Mouse (Mus musculus) forebrain, embryonic 15.5 days (tissue): ENCODE results near the gene Fabp3. TPM values are rescaled to one million over a fixed set of nuclear protein-coding genes. Genes with fewer than 3 reads are reported as not detected.

ENCODE experiments used
- ATAC-seq: fragments of 200-750 bp; cut with Nextera tagmentation; replicated peaks from 2 replicates; pipeline ENCODE4 v1.8.0; 2017; ENCODE audit warnings: mild to moderate bottlenecking, moderate TSS enrichment, moderate library complexity
- H3K27ac ChIP-seq: fragments of 300-500 bp; sonication (generic); replicated peaks from 2 replicates; pipeline ENCODE4 v1.5.1; 2015; ENCODE audit warnings: mild to moderate bottlenecking, inconsistent platforms
- H3K27me3 ChIP-seq: fragments of 300-500 bp; sonication (generic); 2 replicates; pipeline ENCODE4 v1.6.1; 2015; ENCODE audit warnings: inconsistent platforms
- H3K36me3 ChIP-seq: fragments of 300-500 bp; sonication (generic); 2 replicates; pipeline ENCODE4 v1.6.1; 2015; ENCODE audit warnings: mild to moderate bottlenecking, inconsistent platforms
- H3K4me1 ChIP-seq: fragments of 300-500 bp; sonication (generic); 2 replicates; pipeline ENCODE4 v1.6.1; 2015; ENCODE audit warnings: inconsistent platforms
- H3K4me2 ChIP-seq: fragments of 300-500 bp; sonication (generic); replicated peaks from 2 replicates; pipeline ENCODE4 v1.6.1; 2015; ENCODE audit warnings: mild to moderate bottlenecking, inconsistent platforms
- H3K4me3 ChIP-seq: fragments of 300-500 bp; sonication (generic); 2 replicates; pipeline ENCODE4 v1.5.1; 2015; ENCODE audit warnings: mild to moderate bottlenecking, inconsistent platforms
- H3K9ac ChIP-seq: fragments of 300-500 bp; sonication (generic); replicated peaks from 2 replicates; pipeline ENCODE4 v1.6.1; 2015; ENCODE audit warnings: mild to moderate bottlenecking, inconsistent platforms
- H3K9me3 ChIP-seq: fragments of 300-500 bp; sonication (generic); 2 replicates; pipeline ENCODE4 v1.6.1; 2016; ENCODE audit warnings: inconsistent platforms
- WGBS: fragments of 180-500 bp; shearing (Covaris S2); methylation state at CpG from one replicate; pipeline ENCODE4 v1.1.7; 2015; ENCODE audit warnings: mixed read lengths; 5-methylcytosine and 5-hydroxymethylcytosine counted together
- polyA plus RNA-seq: library from polyadenylated mRNA; unstranded; fragments of >200 nt; fragmentation: Nextera tagmentation; extraction: Ambion mirVana; gene quantifications from 2 replicates; pipeline ENCODE4 v1.2.1, GENCODE M21; 2015

Fabp3 gene
- polyA plus RNA-seq, 1 experiment from 2014 or later, result 102 TPM

DNA sequence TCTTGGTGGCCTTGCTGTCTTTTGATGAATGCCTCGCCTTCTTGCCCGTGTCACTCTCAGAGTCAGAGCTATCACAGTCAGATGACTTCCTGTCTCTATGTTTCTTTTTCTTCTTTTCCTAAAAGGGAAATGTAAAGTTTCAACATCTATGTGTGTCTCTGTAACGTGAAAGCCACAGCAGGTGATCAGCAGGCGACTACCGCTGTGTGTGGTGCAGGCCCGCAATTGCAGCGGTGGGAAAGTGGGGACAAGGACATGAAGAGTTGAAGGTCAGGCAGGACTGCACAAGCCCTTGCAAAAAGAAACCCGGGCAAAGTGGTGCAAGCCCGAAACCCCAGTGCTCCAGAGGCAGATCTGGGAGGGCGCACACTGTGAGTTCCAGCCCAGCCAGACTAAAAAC is 8.3 kb downstream of the Fabp3 start:
- H3K27ac ChIP-seq, result no peak overlapping the region
- no peak for ATAC-seq
- H3K36me3 ChIP-seq, result peaks cover 19% of the 10 kb centered on the region
- H3K4me3 ChIP-seq, result no peak overlapping the region
- WGBS, result 84% methylated on average over 10 of the region's 10 CpGs
- H3K4me2 ChIP-seq, result no peak overlapping the region
- no peak overlapping the region for H3K9ac ChIP-seq
- H3K9me3 ChIP-seq, result no peaks in the 10 kb centered on the region
- H3K27me3 ChIP-seq, result no peaks in the 10 kb centered on the region
- H3K4me1 ChIP-seq, result no peaks in the 10 kb centered on the region

- Histone ChIP-seq H3K4me1 (no peaks in the 10 kb centered on the region), H3K9me3 (no peaks in the 10 kb centered on the region), H3K4me3 (no peak overlapping the region), H3K27ac (no peak overlapping the region), H3K36me3 (peaks cover 28% of the 10 kb centered on the region), H3K4me2 (no peak overlapping the region), H3K27me3 (no peaks in the 10 kb centered on the region), H3K9ac (no peak overlapping the region)
- 69% methylated on average over 3 of the region's 3 CpGs for whole genome bisulfite sequencing
- ATAC-seq, result no peak
Measured at GRCm38 (mm10) chr4:130318122-130318521, 9.7 kb downstream of the Fabp3 start.

- Histone ChIP-seq H3K27me3 (no peaks in the 10 kb centered on the region), H3K4me1 (no peaks in the 10 kb centered on the region), H3K27ac (no peak overlapping the region), H3K36me3 (peaks cover 38% of the 10 kb centered on the region), H3K4me2 (no peak overlapping the region), H3K9ac (no peak overlapping the region), H3K9me3 (no peaks in the 10 kb centered on the region), H3K4me3 (no peak overlapping the region)
- 84% methylated on average over 7 of the region's 7 CpGs for WGBS
- ATAC-seq, result no peak
Measured at GRCm38 (mm10) chr4:130319564-130319963, 11.2 kb downstream of the Fabp3 start.

DNA sequence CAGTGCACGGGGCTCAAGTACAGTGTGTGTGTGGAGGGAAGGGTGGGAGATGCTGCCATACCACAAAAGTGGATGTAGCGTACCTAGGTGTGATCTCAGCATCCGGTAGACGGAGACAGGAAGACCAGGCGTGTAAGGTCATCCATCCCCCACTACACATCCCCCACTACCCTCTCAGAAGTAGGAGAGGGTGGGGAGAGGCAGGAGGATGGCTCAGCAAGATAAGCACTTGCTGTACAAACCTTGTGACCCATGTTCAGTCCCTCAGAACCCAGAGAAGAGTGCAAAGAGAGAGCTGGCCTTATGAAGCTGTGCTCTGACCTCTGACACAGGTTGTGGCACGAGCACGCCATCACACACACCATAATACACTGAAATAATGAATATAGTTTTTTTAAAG is 13.2 kb downstream of the Fabp3 start:
- Histone ChIP-seq H3K27me3 (no peaks in the 10 kb centered on the region), H3K4me1 (no peaks in the 10 kb centered on the region), H3K27ac (no peak overlapping the region), H3K9me3 (no peaks in the 10 kb centered on the region), H3K4me3 (no peak overlapping the region), H3K36me3 (peaks cover 43% of the 10 kb centered on the region), H3K4me2 (no peak overlapping the region), H3K9ac (no peak overlapping the region)
- 96% methylated on average over 7 of the region's 7 CpGs for WGBS
- no peak for ATAC-seq

DNA sequence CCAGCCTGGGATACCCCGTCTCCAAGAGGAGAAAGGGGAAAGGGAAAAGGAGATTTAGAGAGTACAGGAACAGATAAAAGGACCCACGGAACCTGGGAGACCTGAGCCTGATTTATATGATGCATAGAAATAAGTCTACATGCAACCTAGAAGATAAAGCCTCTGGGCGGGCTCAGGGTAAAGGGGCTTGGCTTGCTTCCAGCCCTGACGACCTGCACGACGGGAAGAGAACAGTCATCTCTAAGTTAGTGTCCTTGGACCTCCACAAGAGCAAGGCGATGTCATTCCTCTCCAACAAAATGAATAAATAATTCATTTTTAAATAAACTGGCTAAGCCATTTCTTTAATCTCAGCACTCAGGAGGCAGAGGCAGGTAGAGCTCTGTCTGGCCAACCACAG is 14.2 kb downstream of the Fabp3 start:
- Histone ChIP-seq H3K27ac (no peak overlapping the region), H3K9me3 (no peaks in the 10 kb centered on the region), H3K4me2 (no peak overlapping the region), H3K4me3 (no peak overlapping the region), H3K27me3 (no peaks in the 10 kb centered on the region), H3K4me1 (no peaks in the 10 kb centered on the region), H3K36me3 (peaks cover 50% of the 10 kb centered on the region), H3K9ac (no peak overlapping the region)
- WGBS, result 71% methylated on average over 7 of the region's 7 CpGs
- ATAC-seq, result no peak

- 94% methylated on average over 1 of the region's 1 CpGs for WGBS
- ATAC-seq, result no peak
- no peak overlapping the region for H3K4me3 ChIP-seq
- H3K36me3 ChIP-seq, result peaks cover 51% of the 10 kb centered on the region
- no peak overlapping the region for H3K27ac ChIP-seq
- no peaks in the 10 kb centered on the region for H3K9me3 ChIP-seq
- no peak overlapping the region for H3K4me2 ChIP-seq
- no peaks in the 10 kb centered on the region for H3K27me3 ChIP-seq
- H3K4me1 ChIP-seq, result no peaks in the 10 kb centered on the region
- no peak overlapping the region for H3K9ac ChIP-seq
Measured at GRCm38 (mm10) chr4:130323165-130323564, 14.8 kb downstream of the Fabp3 start.

DNA sequence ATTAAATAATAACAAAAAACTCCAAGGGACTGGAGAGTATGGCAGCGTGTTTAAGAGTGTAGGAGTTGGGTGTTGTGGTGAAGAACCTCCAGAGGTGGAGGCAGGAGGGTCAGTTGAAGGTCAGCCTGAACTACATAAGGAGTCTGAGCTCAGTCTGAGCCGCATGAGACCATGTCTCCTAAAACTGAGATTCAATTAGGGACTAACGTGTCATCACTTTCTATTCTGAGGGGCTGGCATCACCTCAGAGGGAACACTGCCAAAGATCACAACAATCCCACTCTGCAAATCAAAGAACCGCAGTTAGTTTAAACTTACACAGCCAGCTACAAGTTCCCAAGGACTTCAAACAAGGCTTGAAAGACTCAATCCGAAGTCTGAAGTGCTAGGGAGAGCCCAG is 15.2 kb downstream of the Fabp3 start:
- Histone ChIP-seq H3K4me1 (no peaks in the 10 kb centered on the region), H3K9me3 (no peaks in the 10 kb centered on the region), H3K27ac (no peak overlapping the region), H3K4me3 (no peak overlapping the region), H3K4me2 (no peak overlapping the region), H3K9ac (no peak overlapping the region), H3K36me3 (peaks cover 54% of the 10 kb centered on the region), H3K27me3 (no peaks in the 10 kb centered on the region)
- 72% methylated on average over 5 of the region's 5 CpGs for WGBS
- ATAC-seq, result no peak

- H3K36me3 ChIP-seq, result peaks cover 58% of the 10 kb centered on the region
- no peak overlapping the region for H3K4me2 ChIP-seq
- H3K9me3 ChIP-seq, result no peaks in the 10 kb centered on the region
- no peaks in the 10 kb centered on the region for H3K27me3 ChIP-seq
- no peak overlapping the region for H3K27ac ChIP-seq
- H3K4me3 ChIP-seq, result no peak overlapping the region
- no peak overlapping the region for H3K9ac ChIP-seq
- no peak for ATAC-seq
- no peaks in the 10 kb centered on the region for H3K4me1 ChIP-seq
- WGBS, result 96% methylated on average over 2 of the region's 2 CpGs
Measured at GRCm38 (mm10) chr4:130325446-130325845, 17.1 kb downstream of the Fabp3 start.

DNA sequence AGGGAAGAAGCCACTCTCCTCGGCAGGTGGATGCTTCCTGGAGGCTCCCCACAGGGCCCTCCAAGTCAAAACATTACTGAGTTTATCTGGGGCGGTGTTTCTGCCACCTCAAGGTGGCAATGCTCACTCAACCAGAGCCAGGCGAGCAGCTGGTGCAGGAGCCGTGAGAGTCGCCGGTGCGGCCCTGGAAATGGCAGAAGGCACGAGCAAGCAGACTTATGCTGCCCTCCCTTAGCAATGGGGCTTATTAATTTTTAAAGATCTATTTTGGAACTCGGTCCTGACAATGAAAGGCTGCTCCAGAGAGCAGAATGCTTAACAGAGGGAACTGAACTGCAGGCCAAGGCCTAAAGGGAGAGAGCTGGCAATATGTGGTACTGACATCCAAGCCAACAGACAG is 19.0 kb downstream of the Fabp3 start:
- 0 out of 2 replicates have a peak overlapping the region, but pooled peaks have one; percentile 34 for H3K27ac ChIP-seq
- no peaks in the 10 kb centered on the region for H3K27me3 ChIP-seq
- H3K36me3 ChIP-seq, result peaks cover 59% of the 10 kb centered on the region
- 85% methylated on average over 9 of the region's 9 CpGs for WGBS
- no peak overlapping the region for H3K4me3 ChIP-seq
- no peak overlapping the region for H3K9ac ChIP-seq
- ATAC-seq, result no peak
- no peak overlapping the region for H3K4me2 ChIP-seq
- no peaks in the 10 kb centered on the region for H3K9me3 ChIP-seq
- no peaks in the 10 kb centered on the region for H3K4me1 ChIP-seq

DNA sequence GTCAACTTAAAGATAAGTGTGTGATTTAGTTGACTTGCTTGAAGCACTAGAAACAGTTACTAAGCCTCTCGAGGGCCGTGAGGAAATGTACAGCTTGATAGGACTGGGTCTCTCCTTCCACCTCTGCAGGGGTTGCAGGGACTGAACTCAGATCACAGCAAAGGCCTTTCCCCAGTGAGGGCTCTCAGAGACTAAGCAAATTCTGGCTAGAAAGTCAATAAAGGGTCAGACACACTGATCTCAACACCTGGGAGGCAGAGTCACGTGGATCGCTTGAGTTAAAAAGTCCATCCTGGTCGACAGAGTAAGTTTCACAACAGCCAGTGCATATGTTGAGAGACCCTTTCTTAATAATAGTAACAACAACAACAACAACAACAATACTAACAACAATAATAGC is 27.5 kb downstream of the Fabp3 start:
- H3K4me1 ChIP-seq, result no peaks in the 10 kb centered on the region
- WGBS, result 92% methylated on average over 5 of the region's 5 CpGs
- H3K4me3 ChIP-seq, result no peak overlapping the region
- ATAC-seq, result no peak
- H3K27me3 ChIP-seq, result no peaks in the 10 kb centered on the region
- H3K9ac ChIP-seq, result no peak overlapping the region
- no peaks in the 10 kb centered on the region for H3K9me3 ChIP-seq
- no peak overlapping the region for H3K27ac ChIP-seq
- H3K36me3 ChIP-seq, result peaks cover 38% of the 10 kb centered on the region
- no peak overlapping the region for H3K4me2 ChIP-seq

GRCm38 (mm10) chr4:130341691-130342090 is 33.3 kb downstream of the Fabp3 start:
- H3K9ac ChIP-seq, result no peak overlapping the region

DNA sequence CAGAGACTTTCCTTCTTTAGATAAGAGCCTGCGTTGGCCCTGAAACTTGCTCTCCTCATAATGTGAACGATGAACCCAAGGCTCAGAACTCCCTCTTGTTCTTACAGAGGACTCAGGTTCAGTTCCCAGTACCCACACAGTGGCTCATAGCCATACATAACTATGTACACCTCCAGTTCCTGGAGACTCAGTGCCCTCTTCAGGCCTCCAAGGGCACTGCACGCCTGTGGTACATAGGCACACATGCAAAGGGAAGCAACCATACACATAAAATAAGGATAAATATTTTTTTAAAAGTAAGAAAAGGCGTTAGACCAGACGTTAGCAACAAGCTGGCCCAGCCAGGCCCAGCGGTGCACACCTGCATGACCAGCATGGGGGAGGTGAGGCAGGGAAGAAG is 41.3 kb downstream of the Fabp3 start:
- Histone ChIP-seq H3K27me3 (no peaks in the 10 kb centered on the region), H3K36me3 (peaks cover 64% of the 10 kb centered on the region), H3K9ac (no peak overlapping the region), H3K4me1 (no peaks in the 10 kb centered on the region), H3K4me3 (no peak overlapping the region), H3K4me2 (no peak overlapping the region), H3K9me3 (no peaks in the 10 kb centered on the region), H3K27ac (no peak overlapping the region)
- 96% methylated on average over 6 of the region's 6 CpGs for WGBS
- no peak for ATAC-seq

More at GRCm38 (mm10) chr4:130341691-130342090, 33.3 kb downstream of the Fabp3 start:
- Histone ChIP-seq H3K4me1 (no peaks in the 10 kb centered on the region), H3K27me3 (no peaks in the 10 kb centered on the region), H3K4me2 (no peak overlapping the region), H3K9me3 (no peaks in the 10 kb centered on the region), H3K27ac (no peak overlapping the region), H3K4me3 (no peak overlapping the region), H3K36me3 (peaks cover 27% of the 10 kb centered on the region)
- WGBS, result 21% methylated on average over 4 of the region's 4 CpGs
- no peak for ATAC-seq

GRCm38 (mm10) chr4:130350690-130351422 is 42.5 kb downstream of the Fabp3 start:
- WGBS, result 91% methylated on average over 16 of the region's 16 CpGs
- no peak overlapping the region for H3K9ac ChIP-seq
- no peaks in the 10 kb centered on the region for H3K9me3 ChIP-seq
- H3K27me3 ChIP-seq, result no peaks in the 10 kb centered on the region
- no peak overlapping the region for H3K27ac ChIP-seq
- no peak for ATAC-seq
- no peak overlapping the region for H3K4me3 ChIP-seq
- peaks cover 60% of the 10 kb centered on the region for H3K36me3 ChIP-seq
- H3K4me2 ChIP-seq, result no peak overlapping the region
- no peaks in the 10 kb centered on the region for H3K4me1 ChIP-seq
